Mouse (Mus musculus): ENCODE measurements at regions not wholly inside any gene's neighbourhood (a gene's known extent, or its start where the extent isn't known, plus 50 kb on each side); places are given as distances from the start of the nearest gene placed in this dataset.

- no peak for DNase-seq (ENCODE audit: low spot score in 2 of 2)
Observed at GRCm38 (mm10) chr3:149233691-149234131, 243.4 kb upstream of the Adgrl2 start.

GRCm38 (mm10) chr3:149233191-149233641 lies 242.9 kb upstream of the Adgrl2 start:
- peak; percentile 64 to 73 for DNase-seq (ENCODE audit: low spot score in 2 of 2)

GRCm38 (mm10) chr3:149231346-149231745 lies 241.0 kb upstream of the Adgrl2 start:
- no peak for DNase-seq (ENCODE audit: low spot score in 2 of 2)

- no peak for DNase-seq (ENCODE audit: low spot score in 2 of 2)
Observed at GRCm38 (mm10) chr3:149227556-149227955, 237.2 kb upstream of the Adgrl2 start.

GRCm38 (mm10) chr3:149226723-149227122 lies 236.4 kb upstream of the Adgrl2 start:
- no peak for DNase-seq (ENCODE audit: low spot score in 2 of 2)

- no peak for DNase-seq (ENCODE audit: low spot score in 2 of 2)
Observed at GRCm38 (mm10) chr3:149225684-149226083, 235.3 kb upstream of the Adgrl2 start.

- no peak for DNase-seq (ENCODE audit: low spot score in 2 of 2)
Observed at GRCm38 (mm10) chr3:149224271-149224670, 233.9 kb upstream of the Adgrl2 start.

GRCm38 (mm10) chr3:149223776-149224175 lies 233.4 kb upstream of the Adgrl2 start:
- no peak for DNase-seq (ENCODE audit: low spot score in 2 of 2)

GRCm38 (mm10) chr3:149220958-149221357 lies 230.6 kb upstream of the Adgrl2 start:
- DNase-seq (ENCODE audit: low spot score in 2 of 2), result no peak

GRCm38 (mm10) chr3:149220304-149220951 lies 230.1 kb upstream of the Adgrl2 start:
- DNase-seq (ENCODE audit: low spot score in 2 of 2), result no peak

GRCm38 (mm10) chr3:149219381-149220303 lies 229.3 kb upstream of the Adgrl2 start:
- no peak for DNase-seq (ENCODE audit: low spot score in 2 of 2)

GRCm38 (mm10) chr3:149217916-149218803 lies 227.8 kb upstream of the Adgrl2 start:
- no peak for DNase-seq (ENCODE audit: low spot score in 2 of 2)

- no peak for DNase-seq (ENCODE audit: low spot score in 2 of 2)
Observed at GRCm38 (mm10) chr3:149216759-149217400, 226.5 kb upstream of the Adgrl2 start.

GRCm38 (mm10) chr3:149215691-149216090 lies 225.3 kb upstream of the Adgrl2 start:
- no peak for DNase-seq (ENCODE audit: low spot score in 2 of 2)

- no peak for DNase-seq (ENCODE audit: low spot score in 2 of 2)
Observed at GRCm38 (mm10) chr3:149211909-149212308, 221.6 kb upstream of the Adgrl2 start.

- no peak for DNase-seq (ENCODE audit: low spot score in 2 of 2)
Observed at GRCm38 (mm10) chr3:149209260-149209659, 218.9 kb upstream of the Adgrl2 start.

- DNase-seq (ENCODE audit: low spot score in 2 of 2), result peak in 1 of 2 experiments; percentile 38
Observed at GRCm38 (mm10) chr3:149203451-149203850, 213.1 kb upstream of the Adgrl2 start.

GRCm38 (mm10) chr3:149196477-149197185 lies 206.3 kb upstream of the Adgrl2 start:
- no peak for DNase-seq (ENCODE audit: low spot score in 2 of 2)

- DNase-seq (ENCODE audit: low spot score in 2 of 2), result peak in 1 of 2 experiments; percentile 13
Observed at GRCm38 (mm10) chr3:149190856-149191576, 200.7 kb upstream of the Adgrl2 start.
